Mouse (Mus musculus): ENCODE measurements around the gene Gm45062. TPM values are rescaled to one million over a fixed set of nuclear protein-coding genes. Genes with fewer than 3 reads are reported as not detected.

The Gm45062 gene
- total and polyA plus RNA-seq, 2 experiments from 2014 or later = 3.0 TPM; not detected in 1

- H3K9ac ChIP-seq (replicated peaks; ENCODE audit: low read depth, low read length) = no peak overlapping the region
- ATAC-seq (ENCODE audit: insufficient read depth, low read depth) (no peak), DNase-seq (ENCODE audit: low spot score) (no peak)
- no peaks in the 10 kb centered on the region for H3K9me3 ChIP-seq (replicated peaks; ENCODE audit: control insufficient read depth, low read length)
- H3K4me3 ChIP-seq (ENCODE audit: low read depth, low read length) = no peak overlapping the region
- H3K27ac ChIP-seq (ENCODE audit: low read depth) = no peak overlapping the region
- WGBS = 62% methylated on average over 4 of the region's 4 CpGs
- no peaks in the 10 kb centered on the region for H3K4me1 ChIP-seq (ENCODE audit: control insufficient read depth, insufficient read depth)
- TF ChIP-seq EP300 (IDR thresholded peaks at IDR 0.05; ENCODE audit: low read depth) = no peak
- H3K36me3 ChIP-seq (replicated peaks; ENCODE audit: control insufficient read depth, insufficient read depth, low read length) = no peaks in the 10 kb centered on the region
- no peaks in the 10 kb centered on the region for H3K27me3 ChIP-seq (ENCODE audit: control insufficient read depth, insufficient read depth, low read length)
- no peak overlapping the region for H3K4me2 ChIP-seq (ENCODE audit: low read depth, low read length)
Measured at GRCm38 (mm10) chr6:8619582-8620350, 360.5 kb downstream of the Gm45062 start.

GRCm38 (mm10) chr6:8623045-8623444 is 363.8 kb downstream of the Gm45062 start:
- DNase-seq (ENCODE audit: low spot score) (no peak), ATAC-seq (ENCODE audit: insufficient read depth, low read depth) (no peak)
- H3K9ac ChIP-seq (replicated peaks; ENCODE audit: low read depth, low read length) = no peak overlapping the region
- no peaks in the 10 kb centered on the region for H3K36me3 ChIP-seq (replicated peaks; ENCODE audit: control insufficient read depth, insufficient read depth, low read length)
- no peaks in the 10 kb centered on the region for H3K27me3 ChIP-seq (ENCODE audit: control insufficient read depth, insufficient read depth, low read length)
- TF ChIP-seq EP300 (IDR thresholded peaks at IDR 0.05; ENCODE audit: low read depth) (no peak), CTCF (IDR thresholded peaks at IDR 0.05; ENCODE audit: low read depth) (no peak)
- no peaks in the 10 kb centered on the region for H3K9me3 ChIP-seq (replicated peaks; ENCODE audit: control insufficient read depth, low read length)
- 68% methylated on average over 3 of the region's 3 CpGs for WGBS
- H3K4me3 ChIP-seq (ENCODE audit: low read depth, low read length) = no peak overlapping the region
- H3K27ac ChIP-seq (ENCODE audit: low read depth) = no peak overlapping the region
- H3K4me2 ChIP-seq (ENCODE audit: low read depth, low read length) = no peak overlapping the region
- no peaks in the 10 kb centered on the region for H3K4me1 ChIP-seq (ENCODE audit: control insufficient read depth, insufficient read depth)

GRCm38 (mm10) chr6:8628226-8628625 is 369.0 kb downstream of the Gm45062 start:
- no peak overlapping the region for H3K9ac ChIP-seq (replicated peaks; ENCODE audit: low read depth, low read length)
- 88% methylated on average over 8 of the region's 8 CpGs for WGBS
- no peaks in the 10 kb centered on the region for H3K27me3 ChIP-seq (ENCODE audit: control insufficient read depth, insufficient read depth, low read length)
- no peak overlapping the region for H3K4me2 ChIP-seq (ENCODE audit: low read depth, low read length)
- no peaks in the 10 kb centered on the region for H3K36me3 ChIP-seq (replicated peaks; ENCODE audit: control insufficient read depth, insufficient read depth, low read length)
- TF ChIP-seq CTCF (IDR thresholded peaks at IDR 0.05; ENCODE audit: low read depth) (no peak), EP300 (IDR thresholded peaks at IDR 0.05; ENCODE audit: low read depth) (no peak)
- ATAC-seq (ENCODE audit: insufficient read depth, low read depth) (no peak), DNase-seq (ENCODE audit: low spot score) (no peak)
- no peaks in the 10 kb centered on the region for H3K9me3 ChIP-seq (replicated peaks; ENCODE audit: control insufficient read depth, low read length)
- H3K4me1 ChIP-seq (ENCODE audit: control insufficient read depth, insufficient read depth) = no peaks in the 10 kb centered on the region
- no peak overlapping the region for H3K4me3 ChIP-seq (ENCODE audit: low read depth, low read length)
- no peak overlapping the region for H3K27ac ChIP-seq (ENCODE audit: low read depth)

GRCm38 (mm10) chr6:8628715-8629267 is 369.5 kb downstream of the Gm45062 start:
- Histone ChIP-seq H3K9ac (replicated peaks; ENCODE audit: low read depth, low read length) (no peak overlapping the region), H3K27ac (ENCODE audit: low read depth) (no peak overlapping the region), H3K4me2 (ENCODE audit: low read depth, low read length) (no peak overlapping the region), H3K4me1 (ENCODE audit: control insufficient read depth, insufficient read depth) (no peaks in the 10 kb centered on the region), H3K9me3 (replicated peaks; ENCODE audit: control insufficient read depth, low read length) (no peaks in the 10 kb centered on the region), H3K36me3 (replicated peaks; ENCODE audit: control insufficient read depth, insufficient read depth, low read length) (no peaks in the 10 kb centered on the region), H3K27me3 (ENCODE audit: control insufficient read depth, insufficient read depth, low read length) (no peaks in the 10 kb centered on the region), H3K4me3 (ENCODE audit: low read depth, low read length) (no peak overlapping the region)
- 87% methylated on average over 7 of the region's 7 CpGs for WGBS
- DNase-seq (ENCODE audit: low spot score) (no peak), ATAC-seq (ENCODE audit: insufficient read depth, low read depth) (no peak)
- TF ChIP-seq CTCF (IDR thresholded peaks at IDR 0.05; ENCODE audit: low read depth) (no peak), EP300 (IDR thresholded peaks at IDR 0.05; ENCODE audit: low read depth) (no peak)

GRCm38 (mm10) chr6:8630531-8630930 is 371.3 kb downstream of the Gm45062 start:
- DNase-seq (ENCODE audit: low spot score) = no peak
- H3K36me3 ChIP-seq (replicated peaks; ENCODE audit: control insufficient read depth, insufficient read depth, low read length) = no peaks in the 10 kb centered on the region
- no peak overlapping the region for H3K27ac ChIP-seq (ENCODE audit: low read depth)
- H3K9me3 ChIP-seq (replicated peaks; ENCODE audit: control insufficient read depth, low read length) = no peaks in the 10 kb centered on the region
- no peak overlapping the region for H3K9ac ChIP-seq (replicated peaks; ENCODE audit: low read depth, low read length)
- no peak overlapping the region for H3K4me2 ChIP-seq (ENCODE audit: low read depth, low read length)
- 65% methylated on average over 7 of the region's 7 CpGs for WGBS
- H3K27me3 ChIP-seq (ENCODE audit: control insufficient read depth, insufficient read depth, low read length) = no peaks in the 10 kb centered on the region
- no peaks in the 10 kb centered on the region for H3K4me1 ChIP-seq (ENCODE audit: control insufficient read depth, insufficient read depth)
- no peak overlapping the region for H3K4me3 ChIP-seq (ENCODE audit: low read depth, low read length)
- ATAC-seq (ENCODE audit: insufficient read depth, low read depth) = no peak
- no peak for TF ChIP-seq CTCF (IDR thresholded peaks at IDR 0.05; ENCODE audit: low read depth)
- no peak for TF ChIP-seq EP300 (IDR thresholded peaks at IDR 0.05; ENCODE audit: low read depth)
